Mouse (Mus musculus): Measurements from ENCODE around the gene Ppef1.

The Ppef1 gene

GRCm38 (mm10) chrX:160598055-160598454 lies 137.5 kb downstream of the Ppef1 start:
- no peak for DNase-seq (ENCODE audit: low spot score)

GRCm38 (mm10) chrX:160592933-160593332 lies 142.6 kb downstream of the Ppef1 start:
- no peak for DNase-seq (ENCODE audit: low spot score)

- no peak for DNase-seq (ENCODE audit: low spot score)
These were observed 145.4 kb downstream of the Ppef1 start for GRCm38 (mm10) chrX:160590147-160590546.

DNA sequence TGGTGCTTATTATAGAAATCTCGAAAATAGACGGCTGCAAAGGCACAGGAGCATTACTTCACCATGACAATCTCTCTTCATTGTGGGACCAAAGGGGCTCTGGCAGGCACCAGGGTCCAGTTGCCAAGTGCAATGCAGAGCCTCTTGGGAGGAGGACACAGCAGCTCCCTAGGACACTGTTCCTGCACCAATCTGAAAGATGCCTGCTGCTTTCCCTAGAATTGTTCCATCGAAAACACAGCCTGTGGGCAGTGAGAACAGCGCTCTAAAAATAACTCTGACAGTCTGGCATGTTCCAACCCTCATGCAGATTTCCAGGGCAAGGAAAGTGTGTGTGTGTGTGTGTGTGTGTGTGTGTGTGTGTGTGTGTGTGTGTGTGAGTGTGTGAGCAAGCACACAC lies 147.0 kb downstream of the Ppef1 start:
- no peak for DNase-seq (ENCODE audit: low spot score)

GRCm38 (mm10) chrX:160585110-160585509 lies 150.5 kb downstream of the Ppef1 start:
- DNase-seq (ENCODE audit: low spot score) = no peak

DNA sequence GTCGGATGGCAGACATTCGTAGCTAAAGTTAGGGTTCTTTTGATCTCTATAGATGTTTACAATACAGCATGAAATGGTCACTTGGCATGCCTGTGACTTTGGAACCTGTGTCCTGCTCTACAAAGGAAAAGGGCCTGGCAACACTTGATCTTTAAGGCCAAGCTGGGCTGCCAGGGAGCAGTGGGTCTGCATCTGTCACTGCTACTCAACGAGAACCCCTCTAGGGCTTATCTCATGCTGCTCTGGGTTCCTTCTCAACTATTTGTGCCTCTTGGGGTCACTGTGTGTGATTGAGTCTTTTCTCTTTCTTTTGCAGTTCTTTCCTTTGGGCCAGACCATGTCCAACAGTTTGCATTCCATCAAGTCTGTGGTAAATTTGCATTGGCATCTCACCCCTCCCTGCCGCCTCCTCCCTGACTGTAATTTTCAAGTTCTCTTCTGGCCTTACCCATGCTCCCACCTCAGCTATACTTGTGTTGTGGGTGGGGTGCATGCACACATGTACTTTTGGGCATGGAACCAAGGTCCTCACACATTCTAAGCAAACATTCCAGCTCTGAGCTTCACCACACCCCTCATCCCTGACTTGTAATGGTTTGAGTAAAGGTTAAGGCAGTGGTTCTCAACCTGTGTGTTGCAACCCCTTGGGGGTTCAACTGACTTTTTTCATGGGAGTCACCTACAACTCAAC lies 151.3 kb downstream of the Ppef1 start:
- no peak for DNase-seq (ENCODE audit: low spot score)

GRCm38 (mm10) chrX:160583589-160583988 lies 152.0 kb downstream of the Ppef1 start:
- no peak for DNase-seq (ENCODE audit: low spot score)

Measured in spleen, adult 12 weeks (tissue).